Mouse (Mus musculus): Measurements from ENCODE around the gene Mfn1.
A peak's percentile ranks its signal among the peaks of the same experiment; 100 is the strongest.

Gene Mfn1

GRCm38 (mm10) chr3:32510375-32511190 lies 18.7 kb upstream of the Mfn1 start:
- peak; percentile 96 for DNase-seq (ENCODE audit: low spot score)

- DNase-seq (ENCODE audit: low spot score), result no peak
Observed at GRCm38 (mm10) chr3:32511191-32511550, 18.1 kb upstream of the Mfn1 start.

DNA sequence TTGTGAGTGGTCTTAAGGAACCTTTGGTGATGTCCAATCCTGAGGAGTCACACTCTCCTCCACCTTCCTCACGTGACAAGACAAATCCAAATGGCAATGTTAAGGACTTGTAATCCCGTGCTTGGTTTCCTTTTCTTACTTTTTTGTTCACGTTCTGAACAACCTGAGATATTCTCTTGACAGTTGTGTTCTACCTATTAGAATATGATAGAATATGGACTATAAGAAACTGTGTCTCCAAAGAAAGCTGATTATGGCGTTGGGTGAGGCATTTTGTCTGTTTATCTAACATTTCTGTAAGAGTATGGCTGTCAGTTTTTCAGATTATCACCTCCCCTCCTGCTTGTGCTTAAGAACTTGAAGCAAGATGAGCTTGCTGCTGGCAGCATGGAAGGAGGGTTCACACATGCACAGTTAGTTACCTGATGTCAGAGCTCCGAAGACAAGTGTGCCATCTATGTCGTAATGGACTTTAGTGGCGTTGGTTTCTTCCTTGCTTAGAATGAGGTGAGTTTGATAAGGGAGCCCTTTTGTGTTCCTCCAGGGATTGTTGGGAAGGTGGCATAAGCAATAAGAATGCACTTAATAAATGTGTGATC lies 16.5 kb upstream of the Mfn1 start:
- no peak for DNase-seq (ENCODE audit: low spot score)

DNA sequence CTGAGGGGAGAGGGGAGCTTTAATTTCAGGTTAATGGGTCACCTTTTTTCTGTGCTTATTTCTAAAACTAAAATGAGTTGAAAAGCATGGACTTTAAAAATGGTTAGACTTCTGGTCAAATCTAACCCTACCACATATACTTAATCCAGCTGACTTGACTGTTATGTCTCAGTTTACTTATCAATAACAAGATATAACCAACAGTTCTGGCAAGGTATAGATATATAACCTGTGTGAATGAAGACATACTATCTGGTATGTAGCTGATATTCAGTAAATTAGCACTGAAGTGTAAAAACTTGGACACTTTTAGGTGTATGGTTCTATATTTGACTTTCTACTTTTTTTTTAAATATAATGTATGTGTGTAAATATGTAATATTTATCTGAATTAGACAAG lies 15.7 kb upstream of the Mfn1 start:
- no peak for DNase-seq (ENCODE audit: low spot score)

GRCm38 (mm10) chr3:32527181-32527580 lies 2.1 kb upstream of the Mfn1 start:
- DNase-seq (ENCODE audit: low spot score), result no peak

GRCm38 (mm10) chr3:32530041-32530440 lies 776 bp downstream of the Mfn1 start:
- DNase-seq (ENCODE audit: low spot score), result no peak

DNA sequence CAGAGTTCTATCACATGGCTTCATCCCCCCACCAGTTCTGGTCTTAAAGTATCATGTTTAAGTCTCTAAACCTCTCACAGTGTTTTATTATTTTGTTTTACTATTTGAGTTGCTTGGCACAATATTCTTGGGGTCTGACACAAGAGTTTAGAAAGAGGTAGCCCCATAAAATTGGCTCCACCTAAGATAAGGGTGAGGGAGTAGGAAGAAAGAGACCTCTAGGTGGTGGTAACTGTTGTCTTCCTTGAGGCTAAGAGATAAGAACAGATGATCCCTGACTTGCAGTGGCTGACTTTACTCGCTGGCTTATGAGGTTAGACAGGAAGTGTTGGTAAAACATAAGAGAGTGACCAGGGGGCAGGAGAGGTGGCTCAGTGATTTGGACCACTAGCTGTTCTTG lies 6.4 kb downstream of the Mfn1 start:
- no peak for DNase-seq (ENCODE audit: low spot score)

- peak; percentile 18 for DNase-seq (ENCODE audit: low spot score)
Observed at GRCm38 (mm10) chr3:32537556-32537955, 8.3 kb downstream of the Mfn1 start.

DNA sequence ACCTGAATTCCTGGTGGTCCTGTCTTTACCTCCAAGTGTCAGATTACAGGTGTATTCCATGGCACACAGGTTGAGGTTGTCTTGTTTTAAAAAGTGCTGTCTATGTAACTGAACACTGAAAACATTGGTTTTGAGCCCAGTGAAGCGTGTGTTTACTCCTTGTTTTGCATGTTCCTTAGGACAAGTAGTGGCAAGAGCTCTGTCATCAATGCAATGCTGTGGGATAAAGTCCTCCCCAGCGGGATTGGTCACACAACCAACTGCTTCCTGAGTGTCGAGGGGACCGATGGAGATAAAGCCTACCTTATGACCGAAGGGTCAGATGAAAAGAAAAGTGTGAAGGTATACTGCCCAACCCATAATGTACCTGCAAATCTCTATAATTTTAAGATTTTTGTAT lies 8.8 kb downstream of the Mfn1 start:
- DNase-seq (ENCODE audit: low spot score), result no peak

DNA sequence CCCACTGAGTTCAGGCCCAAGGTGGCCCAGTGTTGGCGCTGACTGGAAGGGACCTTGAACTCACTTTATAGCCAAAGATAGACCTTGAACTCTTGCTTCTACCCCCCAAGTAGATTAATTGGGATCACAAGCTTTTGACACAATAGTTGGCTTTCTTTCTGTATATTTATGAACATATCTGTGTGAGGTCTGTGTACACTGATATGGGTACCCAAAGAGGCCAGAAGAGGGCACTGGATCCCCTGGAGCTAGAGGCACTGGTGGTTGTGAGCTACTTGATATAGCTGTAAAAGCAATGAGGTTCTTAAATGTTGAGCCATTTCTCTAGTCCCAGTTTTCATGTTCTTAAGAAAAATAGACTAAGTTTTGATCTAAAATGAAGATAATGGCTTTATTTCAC lies 23.8 kb downstream of the Mfn1 start:
- no peak for DNase-seq (ENCODE audit: low spot score)

DNA sequence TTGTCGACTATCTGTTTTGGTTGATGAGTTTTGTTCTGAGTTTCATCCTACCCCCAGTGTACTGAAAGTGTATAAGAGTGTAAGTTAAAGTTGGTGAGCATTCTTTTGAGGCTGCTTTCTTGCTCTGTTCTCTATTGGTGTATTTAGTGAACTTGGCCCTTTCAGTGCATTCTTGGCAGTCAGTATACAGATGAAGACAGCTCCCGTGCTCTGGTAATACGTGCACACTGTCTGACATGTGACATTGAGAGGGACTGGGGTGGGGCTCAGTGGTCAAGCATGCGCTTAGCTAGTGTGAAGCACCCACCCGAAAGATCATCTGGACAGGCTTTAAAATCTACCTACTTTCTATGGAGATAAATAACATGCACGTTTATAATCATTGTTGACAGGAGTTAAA lies 34.1 kb downstream of the Mfn1 start:
- DNase-seq (ENCODE audit: low spot score), result no peak

- no peak for DNase-seq (ENCODE audit: low spot score)
Observed at GRCm38 (mm10) chr3:32573086-32573485, 43.8 kb downstream of the Mfn1 start.

DNA sequence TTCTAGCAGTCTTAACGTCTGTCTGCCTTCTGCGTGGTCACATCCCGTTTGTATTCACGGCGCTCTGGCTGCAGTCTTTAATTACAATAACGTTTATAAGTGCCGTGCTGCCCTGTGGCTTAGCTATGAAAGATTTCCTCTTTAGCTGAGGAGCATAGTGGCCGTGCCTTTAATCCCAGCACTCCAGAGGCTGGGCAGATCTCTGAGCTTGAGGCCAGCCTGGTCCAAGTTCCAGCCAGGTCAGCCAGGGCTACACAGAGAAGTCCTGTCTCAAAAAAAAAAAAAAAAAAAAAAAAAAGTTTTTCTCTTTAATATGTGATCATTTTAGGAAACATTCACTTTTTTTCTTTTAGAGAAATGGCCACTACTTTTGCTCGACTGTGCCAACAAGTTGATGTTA lies 44.6 kb downstream of the Mfn1 start:
- DNase-seq (ENCODE audit: low spot score), result no peak

DNA sequence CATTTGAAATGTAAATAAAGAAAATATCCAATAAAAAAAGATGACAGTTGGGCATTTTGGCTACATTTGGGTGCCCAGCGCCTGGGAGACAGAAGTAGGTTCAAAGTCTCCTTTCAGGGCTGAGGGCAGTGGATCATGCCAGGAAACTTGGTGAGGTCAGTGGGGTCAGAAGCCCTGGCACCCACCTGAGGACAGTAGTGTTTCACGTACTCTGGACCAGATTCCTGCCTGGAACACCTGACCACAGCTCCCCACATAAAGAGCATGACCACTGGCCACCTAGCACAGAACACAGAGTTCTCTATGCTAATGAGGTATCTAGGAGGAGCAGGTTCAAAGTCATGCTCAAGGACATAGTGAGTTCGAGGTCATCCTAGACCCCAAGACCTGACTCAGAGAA lies 45.9 kb downstream of the Mfn1 start:
- DNase-seq (ENCODE audit: low spot score), result no peak

- DNase-seq (ENCODE audit: low spot score), result no peak
Observed at GRCm38 (mm10) chr3:32578772-32579171, 49.5 kb downstream of the Mfn1 start.

DNA sequence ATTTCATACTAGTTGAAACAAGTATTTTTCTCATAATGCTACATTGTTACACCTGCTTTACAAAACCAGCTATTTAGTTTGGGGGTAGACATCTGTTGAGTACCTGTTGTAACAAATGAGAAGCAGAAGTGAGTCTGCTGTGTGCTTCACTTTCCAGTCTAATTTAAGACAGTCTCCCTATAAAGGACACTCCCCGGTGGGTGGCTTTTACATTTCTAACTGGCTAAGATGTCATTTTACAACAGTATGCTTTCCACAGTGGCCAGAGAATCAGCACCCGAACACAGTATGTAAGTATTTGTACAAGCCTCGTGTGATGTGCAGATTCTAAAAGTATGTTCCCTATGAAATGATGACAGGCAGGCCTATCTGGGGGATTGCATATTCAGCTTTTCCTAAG lies 51.5 kb downstream of the Mfn1 start:
- DNase-seq (ENCODE audit: low spot score), result no peak

GRCm38 (mm10) chr3:32581911-32582310 lies 52.6 kb downstream of the Mfn1 start:
- DNase-seq (ENCODE audit: low spot score), result no peak

DNA sequence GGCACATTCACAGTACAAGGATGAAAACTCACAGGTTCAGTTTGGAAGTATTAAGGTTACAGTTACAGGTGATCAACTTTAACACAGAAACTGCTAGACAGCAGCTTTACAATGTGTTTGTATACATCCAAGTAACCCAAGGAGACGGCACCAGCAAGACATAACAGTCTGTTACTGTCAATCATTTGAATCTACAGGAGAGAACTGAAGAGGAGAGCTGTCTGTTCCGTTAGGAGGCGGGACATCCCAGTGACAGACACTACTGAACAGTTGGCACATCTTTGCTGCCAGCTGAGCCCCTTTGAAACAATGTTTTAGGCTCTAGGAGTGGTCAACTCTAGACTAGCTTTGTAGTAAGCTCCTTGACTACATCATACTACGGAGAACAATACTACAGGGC lies 54.2 kb downstream of the Mfn1 start:
- DNase-seq (ENCODE audit: low spot score), result no peak

GRCm38 (mm10) chr3:32586274-32586673 lies 57.0 kb downstream of the Mfn1 start:
- no peak for DNase-seq (ENCODE audit: low spot score)

- no peak for DNase-seq (ENCODE audit: low spot score)
Observed at GRCm38 (mm10) chr3:32595080-32595479, 65.8 kb downstream of the Mfn1 start.

DNA sequence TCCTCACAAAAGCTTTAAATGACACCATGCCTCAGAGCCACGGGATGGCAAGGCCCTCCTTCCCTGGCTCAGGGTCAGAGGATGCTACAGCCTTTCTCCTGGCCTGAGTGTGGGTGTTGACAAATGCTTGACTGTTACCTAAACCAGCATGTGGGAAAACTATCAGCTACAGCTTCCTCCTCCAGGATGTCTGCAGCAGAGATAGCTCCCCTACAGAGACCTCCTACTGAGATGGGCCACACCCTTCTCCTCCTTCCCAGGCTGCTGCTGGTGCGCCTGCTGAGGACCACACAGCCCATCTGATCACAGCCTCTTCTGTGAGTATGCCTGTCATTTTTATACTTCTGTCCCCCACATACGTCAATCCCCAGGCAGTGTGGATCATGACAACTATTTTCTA lies 70.1 kb downstream of the Mfn1 start:
- DNase-seq (ENCODE audit: low spot score), result no peak

DNA sequence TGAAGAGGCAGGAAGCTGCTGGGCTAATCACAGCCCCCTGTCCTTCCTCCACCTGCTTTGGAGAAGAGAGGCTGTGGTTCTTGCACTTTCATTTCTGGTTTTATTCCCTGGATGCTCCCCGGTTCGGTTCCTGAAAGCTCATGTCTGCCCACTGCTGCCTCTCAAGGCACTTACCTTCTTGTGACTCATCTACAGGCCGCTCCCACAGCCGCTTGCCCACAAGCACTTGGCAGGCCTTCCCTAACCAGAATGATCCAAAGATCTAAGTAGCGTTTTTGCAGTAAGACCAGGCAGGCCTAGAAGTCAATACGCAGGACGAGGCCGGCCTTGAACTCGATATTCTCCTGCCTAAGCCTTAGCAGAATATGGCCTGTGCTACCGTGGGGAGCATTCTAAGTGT lies 71.8 kb downstream of the Mfn1 start:
- DNase-seq (ENCODE audit: low spot score), result no peak

DNA sequence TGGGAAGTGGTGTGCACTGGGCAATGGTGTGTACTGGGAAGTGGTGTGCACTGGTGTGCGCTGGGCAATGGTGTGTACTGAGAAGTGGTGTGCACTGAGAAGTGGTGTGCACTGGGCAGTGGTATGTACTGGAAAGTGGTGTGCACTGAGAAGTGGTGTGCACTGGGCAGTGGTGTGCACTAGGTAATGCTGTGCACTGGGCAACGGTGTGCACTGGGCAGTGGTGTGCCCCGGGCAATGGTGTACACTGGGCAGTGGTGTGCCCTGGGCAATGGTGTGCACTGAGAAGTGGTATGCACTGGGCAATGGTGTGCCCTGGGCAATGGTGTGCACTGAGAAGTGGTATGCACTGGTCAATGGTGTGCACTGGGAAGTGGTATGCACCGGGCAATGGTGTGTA lies 80.0 kb downstream of the Mfn1 start:
- no peak for DNase-seq (ENCODE audit: low spot score)

DNA sequence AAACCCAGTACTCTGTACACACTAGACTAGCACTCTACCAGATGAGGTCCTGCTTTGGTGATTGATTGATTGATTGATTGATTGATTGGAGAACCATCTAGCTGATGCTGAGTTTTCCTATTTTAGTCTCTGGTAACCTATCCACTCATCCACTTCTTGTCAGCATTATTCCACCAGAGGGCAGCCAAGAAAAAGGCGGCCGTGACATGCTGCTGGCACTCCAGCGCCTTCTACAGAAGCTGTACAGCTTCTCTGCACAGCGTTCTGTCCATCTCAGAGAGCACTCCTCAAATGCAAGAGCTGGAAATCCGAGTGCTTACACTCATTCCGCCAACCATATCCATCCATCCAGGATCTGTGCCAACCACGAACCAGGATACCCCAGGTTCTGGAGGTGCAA lies 81.3 kb downstream of the Mfn1 start:
- peak; percentile 56 for DNase-seq (ENCODE audit: low spot score)

Data from urinary bladder, postnatal 14 days (tissue).